Mouse (Mus musculus) left cerebral cortex, adult 11 months (tissue): ENCODE measurements around the gene Pir.

Experiments used
- DNase-seq: peaks from one replicate; pipeline ENCODE4 v3.0.0; 2022; ENCODE audit warnings: low spot score

Pir gene

GRCm38 (mm10) chrX:164338591-164338990 is 69.4 kb downstream of the Pir start:
- DNase-seq = no peak

GRCm38 (mm10) chrX:164345359-164345938 is 76.3 kb downstream of the Pir start:
- no peak for DNase-seq

GRCm38 (mm10) chrX:164348937-164349336 is 79.8 kb downstream of the Pir start:
- DNase-seq = no peak

GRCm38 (mm10) chrX:164365153-164365865 is 96.1 kb downstream of the Pir start:
- DNase-seq = no peak

GRCm38 (mm10) chrX:164370576-164370975 is 101.4 kb downstream of the Pir start:
- no peak for DNase-seq

- peak; percentile 17 for DNase-seq
These were observed 103.9 kb downstream of the Pir start, which contains the start of gene Vegfd for GRCm38 (mm10) chrX:164373081-164373480. TSS of gene Vegfd (plus strand) at chrX:164373378.

GRCm38 (mm10) chrX:164374586-164374985 is 105.4 kb downstream of the Pir start:
- DNase-seq = no peak

DNA sequence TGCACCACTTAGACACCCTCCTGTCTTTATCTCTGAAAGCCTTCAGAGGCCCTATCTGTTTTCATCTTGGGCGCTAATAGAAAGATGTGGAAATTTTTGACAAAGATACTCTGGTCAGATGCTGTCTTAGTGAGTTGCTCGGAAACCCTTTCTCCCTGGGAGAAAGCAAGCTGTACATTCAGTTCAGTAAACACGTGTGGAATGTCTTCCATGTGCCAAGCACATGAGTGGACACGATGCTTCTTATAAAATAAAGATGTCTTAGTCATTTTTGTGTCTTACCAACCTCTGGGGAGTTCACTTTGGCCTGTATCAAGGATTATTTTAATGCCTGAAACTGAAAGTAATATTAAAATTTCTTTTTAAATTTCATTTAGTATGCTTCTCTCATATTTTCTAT is 110.5 kb downstream of the Pir start:
- no peak for DNase-seq

DNA sequence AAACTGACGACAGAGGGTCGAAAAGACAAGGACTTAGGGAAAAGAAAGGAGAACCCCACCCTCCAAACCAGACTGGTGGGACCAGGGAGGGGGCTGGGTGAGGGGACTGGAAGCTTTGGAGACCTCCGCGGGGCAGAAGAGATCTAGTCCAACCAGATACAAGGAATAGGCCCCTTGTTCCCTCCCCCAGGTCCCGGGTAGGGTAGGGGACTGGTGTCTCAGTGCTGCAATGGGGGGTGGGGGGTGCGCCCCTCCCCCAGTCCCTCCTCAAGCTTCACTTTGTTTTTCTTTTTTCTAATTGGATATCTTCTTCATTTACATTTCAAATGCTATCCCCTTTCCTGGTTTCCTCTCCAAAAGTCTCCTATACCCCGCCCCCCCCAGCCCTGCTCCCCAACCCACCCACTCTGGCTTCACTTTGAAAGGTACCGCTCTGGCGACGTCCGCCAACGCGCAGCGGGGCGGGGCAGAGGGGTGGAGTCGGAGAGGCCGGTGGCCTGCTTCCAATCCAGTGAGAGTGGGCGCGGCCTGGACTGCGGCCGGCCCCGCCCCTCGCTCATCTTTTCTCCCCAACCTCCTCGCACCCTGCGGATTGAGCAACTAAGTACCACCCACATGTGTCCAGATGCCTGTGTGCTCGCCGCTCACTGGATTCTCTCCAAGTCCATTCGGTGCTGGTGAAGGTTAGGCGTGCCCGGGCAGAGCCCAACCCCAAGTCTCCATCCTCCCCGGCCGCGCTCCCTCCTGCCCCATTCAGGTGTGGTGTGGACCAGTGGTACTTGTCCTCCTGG is 112.6 kb downstream of the Pir start:
- peak; percentile 36 for DNase-seq

DNA sequence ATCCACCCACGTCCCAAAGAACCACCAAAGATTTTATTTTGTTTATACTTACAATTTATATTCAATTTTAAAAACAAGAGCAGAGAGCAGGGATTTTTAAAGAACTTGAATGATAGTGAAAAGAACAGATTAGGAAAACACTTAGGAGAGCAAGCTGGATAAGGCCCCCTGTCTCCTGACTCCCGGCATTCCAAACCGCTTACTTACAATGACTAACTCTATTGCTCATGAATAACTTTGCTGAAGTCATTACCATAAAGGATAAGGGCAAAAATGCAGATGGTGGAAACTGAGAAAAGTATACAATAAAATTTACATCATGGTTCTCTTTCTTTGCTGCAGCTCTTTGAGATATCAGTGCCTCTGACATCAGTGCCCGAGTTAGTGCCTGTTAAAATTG is 124.9 kb downstream of the Pir start:
- DNase-seq = no peak

DNA sequence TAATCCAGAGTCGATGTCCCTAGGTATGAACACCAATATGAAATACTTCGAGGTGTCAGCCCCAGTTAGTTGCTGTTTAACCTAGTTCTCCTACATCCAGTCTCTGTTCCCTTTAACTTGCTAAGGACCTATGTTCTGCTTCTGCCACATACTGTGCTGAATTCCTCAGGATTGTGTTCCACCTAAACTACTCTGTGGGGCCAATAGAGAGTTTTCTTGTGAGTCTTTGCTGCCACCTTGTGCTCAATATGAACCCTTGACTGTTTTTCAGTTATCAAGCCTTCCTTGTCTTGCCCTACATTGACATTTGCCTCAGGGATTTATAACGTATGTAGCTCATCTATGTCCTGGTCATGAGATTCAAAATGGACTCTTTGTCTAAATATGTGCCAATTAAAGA is 129.3 kb downstream of the Pir start:
- no peak for DNase-seq

DNA sequence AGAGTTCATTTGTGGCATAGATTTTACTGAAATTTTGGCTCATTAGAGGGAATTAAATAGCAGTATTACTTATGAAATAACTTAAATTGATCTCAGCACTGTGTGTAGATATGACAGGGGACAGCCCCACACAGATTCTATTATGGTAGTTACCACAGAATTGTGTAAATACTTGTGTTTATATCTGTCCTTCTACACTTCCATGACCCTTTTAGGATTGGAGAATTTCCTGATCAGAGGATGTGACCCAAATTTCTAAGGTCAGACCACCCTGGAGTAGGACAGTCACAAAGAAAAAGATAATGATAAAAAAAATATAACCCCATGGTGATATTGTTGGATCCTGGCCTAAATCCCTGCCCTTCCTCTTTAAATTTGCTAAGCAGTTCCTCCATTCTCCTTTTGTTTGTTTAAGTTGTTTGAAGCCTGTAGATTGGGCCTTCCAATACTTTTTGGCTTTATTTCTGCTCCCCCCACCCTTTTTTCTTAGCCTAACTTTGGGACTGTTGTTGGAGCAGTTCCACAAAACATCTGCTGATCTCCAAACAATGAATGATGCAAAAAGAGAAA is 136.0 kb downstream of the Pir start:
- DNase-seq = no peak

DNA sequence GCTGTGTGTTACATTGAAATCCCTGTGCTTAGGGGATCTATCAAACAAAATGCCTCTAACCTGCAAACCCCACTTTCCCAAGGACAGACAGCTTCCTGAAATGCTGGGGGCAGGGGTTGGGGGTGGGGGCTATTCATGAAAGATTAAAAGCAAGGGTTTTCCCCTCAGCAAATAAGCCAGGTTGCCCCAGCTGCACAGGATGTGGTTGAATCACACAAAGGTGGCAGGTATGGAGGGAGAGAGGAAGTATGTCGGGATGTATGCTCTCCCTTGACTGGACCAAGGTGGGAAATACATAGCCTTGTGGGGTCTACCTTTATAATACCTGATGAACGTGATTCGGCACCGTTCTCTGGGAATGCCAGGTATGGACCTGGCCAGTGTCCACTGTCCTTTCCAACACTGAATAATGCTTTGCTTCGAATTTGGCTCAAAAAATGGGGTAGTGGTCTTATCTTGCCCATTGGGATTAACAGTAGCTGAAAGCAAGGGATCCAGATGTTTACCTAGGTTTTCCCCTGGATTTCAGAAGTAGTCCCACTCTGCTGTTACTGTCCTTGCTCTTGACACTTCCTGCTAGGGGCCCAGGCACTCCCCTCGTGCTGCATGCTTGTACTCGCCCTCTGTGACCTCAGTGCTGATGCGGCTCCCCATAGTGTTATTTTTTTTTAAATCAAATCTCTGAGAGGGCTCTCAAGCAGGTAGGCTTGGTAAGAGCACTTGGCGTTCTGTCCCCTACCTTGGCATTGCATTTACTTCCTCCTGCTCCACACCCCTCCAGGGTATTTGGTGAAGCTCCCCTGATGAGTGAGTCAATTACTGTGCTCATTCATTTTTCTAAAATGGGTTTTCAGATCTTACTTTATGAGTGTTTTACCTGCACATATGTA is 137.2 kb downstream of the Pir start:
- no peak for DNase-seq

DNA sequence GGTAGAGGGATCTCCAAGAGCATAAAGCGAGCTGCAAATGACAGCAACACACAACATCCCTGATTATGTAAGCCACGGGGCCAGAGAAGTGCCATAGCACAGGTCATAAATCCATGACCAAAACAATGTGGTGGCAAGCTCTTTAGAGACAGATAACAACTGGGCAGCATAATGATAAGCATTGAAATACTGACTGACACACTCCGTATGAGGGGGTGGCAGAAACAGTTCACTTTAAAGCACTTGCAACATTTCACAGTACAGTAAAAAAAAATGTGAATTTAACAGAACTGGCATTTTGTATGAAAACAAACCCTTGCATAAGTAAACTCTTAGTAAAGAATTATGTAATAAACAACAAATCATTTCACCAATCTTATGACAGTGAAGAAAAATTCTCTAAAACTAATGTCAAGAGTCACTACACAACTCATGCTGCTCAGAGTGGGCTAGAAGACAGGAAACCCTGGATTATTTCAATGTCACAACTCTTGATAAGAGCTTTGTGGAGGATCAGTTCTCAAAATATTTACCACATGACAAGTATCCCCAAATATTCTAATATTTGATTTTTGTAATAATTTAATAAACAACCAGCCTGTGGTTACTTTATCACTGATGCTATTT is 139.2 kb downstream of the Pir start:
- DNase-seq = no peak

DNA sequence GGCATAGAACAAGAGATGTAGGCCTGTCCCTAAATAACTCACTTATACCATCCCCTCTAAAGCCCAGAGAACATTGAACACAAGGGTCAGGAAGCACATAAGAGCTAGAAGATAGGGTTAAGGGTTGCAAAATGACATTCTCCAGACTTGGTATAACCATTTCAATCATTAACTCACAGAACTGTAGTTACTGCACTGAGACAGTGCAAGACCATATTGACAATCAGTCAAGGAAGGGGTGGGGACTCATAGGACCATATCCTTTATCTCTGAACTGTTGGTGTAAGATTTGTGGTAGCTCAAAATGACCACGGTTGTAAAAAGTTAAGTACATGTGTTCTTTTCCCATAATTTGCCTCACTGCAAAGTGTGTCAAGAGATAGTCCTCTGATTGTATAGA is 141.4 kb downstream of the Pir start:
- no peak for DNase-seq

GRCm38 (mm10) chrX:164416803-164417202 is 147.6 kb downstream of the Pir start:
- DNase-seq = no peak

GRCm38 (mm10) chrX:164418008-164418407 is 148.8 kb downstream of the Pir start:
- peak; percentile 41 for DNase-seq

GRCm38 (mm10) chrX:164419471-164419939 is 150.3 kb downstream of the Pir start, which contains the start of gene Piga:
TSS of gene Piga (plus strand) at chrX:164419787.
- peak; percentile 91 for DNase-seq

GRCm38 (mm10) chrX:164419955-164420354 is 150.8 kb downstream of the Pir start:
- no peak for DNase-seq

- no peak for DNase-seq
These were observed 151.3 kb downstream of the Pir start for GRCm38 (mm10) chrX:164420518-164420917.
